Mouse (Mus musculus) forebrain, postnatal 0 days (tissue): ENCODE measurements around the gene Nhp2. TPM values are rescaled to one million over a fixed set of nuclear protein-coding genes. Genes with fewer than 3 reads are reported as not detected.

Experiments used
- ATAC-seq: fragments of 200-750 bp; cut with Nextera tagmentation; 2 replicates; pipeline ENCODE4 v1.8.0; 2017; ENCODE audit warnings: mild to moderate bottlenecking, moderate library complexity
- DNase-seq: peaks from one replicate; pipeline ENCODE4 v3.0.0-alpha.2; 2015
- H3K27ac ChIP-seq: fragments of 300-500 bp; sonication (generic); 2 replicates; pipeline ENCODE4 v1.5.1; 2014; ENCODE audit warnings: low read depth, mild to moderate bottlenecking, antibody characterized with exemption, low read length, moderate library complexity, mixed read lengths
- H3K27me3 ChIP-seq: fragments of 300-500 bp; sonication (generic); 2 replicates; pipeline ENCODE4 v1.6.1; 2014; ENCODE audit warnings: mild to moderate bottlenecking, low read length, mixed read lengths; ENCODE audit not compliant: insufficient read depth
- H3K36me3 ChIP-seq: fragments of 300-500 bp; sonication (generic); 2 replicates; pipeline ENCODE4 v1.6.1; 2014; ENCODE audit warnings: mild to moderate bottlenecking, moderate library complexity; ENCODE audit not compliant: insufficient read depth
- H3K4me1 ChIP-seq: fragments of 300-500 bp; sonication (generic); 2 replicates; pipeline ENCODE4 v1.6.1; 2014; ENCODE audit warnings: antibody characterized with exemption; ENCODE audit not compliant: insufficient read depth
- H3K4me2 ChIP-seq: fragments of 300-500 bp; sonication (generic); 2 replicates; pipeline ENCODE4 v1.6.1; 2014; ENCODE audit warnings: low read depth, mild to moderate bottlenecking, moderate library complexity
- H3K4me3 ChIP-seq: fragments of 300-500 bp; sonication (generic); 2 replicates; pipeline ENCODE4 v1.5.1; 2014; ENCODE audit warnings: low read depth, low read length, mixed read lengths
- H3K9ac ChIP-seq: fragments of 300-500 bp; sonication (generic); 2 replicates; pipeline ENCODE4 v1.6.1; 2014; ENCODE audit warnings: mild to moderate bottlenecking
- H3K9me3 ChIP-seq: fragments of 300-500 bp; sonication (generic); 2 replicates; pipeline ENCODE4 v1.6.1; 2016; ENCODE audit warnings: low read length
- CTCF ChIP-seq: sonication (generic); IDR thresholded peaks from 2 replicates; pipeline ENCODE4 v1.5.1; 2016; ENCODE audit warnings: antibody characterized with exemption, control low read depth, low read depth
- WGBS: fragments of 180-500 bp; shearing (Covaris S2); extraction: QIAGEN DNeasy Blood & Tissue Kit; methylation state at CpG from one replicate; pipeline ENCODE4 v1.1.7; 2014; 5-methylcytosine and 5-hydroxymethylcytosine counted together
- polyA plus RNA-seq: library from polyadenylated mRNA; unstranded; fragments of >200 nt; fragmentation: Nextera tagmentation; extraction: Ambion mirVana; gene quantifications from 2 replicates; pipeline ENCODE4 v1.2.1, GENCODE M21; 2015
- total RNA-seq: library from RNA; depleted of rRNA; stranded (reverse); fragments of >200 nt; gene quantifications from 2 replicates; pipeline ENCODE4 v1.2.3, GENCODE M21; 2014

The Nhp2 gene
- total and polyA plus RNA-seq, 2 experiments from 2014 or later = 66.5 to 118 TPM

DNA sequence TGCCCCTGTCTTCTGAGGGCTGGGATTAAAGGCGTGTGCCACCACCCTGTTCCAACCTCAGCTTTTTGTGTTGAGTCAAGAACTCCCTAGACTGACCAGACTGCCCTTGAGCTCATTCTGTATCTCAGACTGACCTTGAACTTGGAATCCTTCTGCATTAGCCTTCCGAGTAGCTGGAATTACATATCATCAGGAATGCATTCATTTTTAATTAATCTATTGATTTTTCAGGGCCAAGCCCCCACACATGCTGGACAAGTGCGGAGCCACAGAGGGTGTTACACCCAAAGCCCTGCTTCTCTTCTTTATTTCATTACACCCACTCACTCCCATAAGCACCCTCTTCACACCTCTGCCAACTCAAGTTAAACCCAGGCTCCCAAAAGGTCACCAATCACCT lies 14.2 kb downstream of the Nhp2 start:
- no peak for TF ChIP-seq CTCF
- Histone ChIP-seq H3K4me1 (peaks cover 8% of the 10 kb centered on the region; the same call in 1 of the 2 replicates), H3K9me3 (no peaks in the 10 kb centered on the region), H3K4me2 (no peak overlapping the region), H3K9ac (no peak overlapping the region), H3K27me3 (no peaks in the 10 kb centered on the region), H3K36me3 (peaks cover 8% of the 10 kb centered on the region), H3K27ac (no peak overlapping the region), H3K4me3 (no peak overlapping the region)
- WGBS = 89% methylated on average over 3 of the region's 3 CpGs
- no peak for DNase-seq
- no peak for ATAC-seq

DNA sequence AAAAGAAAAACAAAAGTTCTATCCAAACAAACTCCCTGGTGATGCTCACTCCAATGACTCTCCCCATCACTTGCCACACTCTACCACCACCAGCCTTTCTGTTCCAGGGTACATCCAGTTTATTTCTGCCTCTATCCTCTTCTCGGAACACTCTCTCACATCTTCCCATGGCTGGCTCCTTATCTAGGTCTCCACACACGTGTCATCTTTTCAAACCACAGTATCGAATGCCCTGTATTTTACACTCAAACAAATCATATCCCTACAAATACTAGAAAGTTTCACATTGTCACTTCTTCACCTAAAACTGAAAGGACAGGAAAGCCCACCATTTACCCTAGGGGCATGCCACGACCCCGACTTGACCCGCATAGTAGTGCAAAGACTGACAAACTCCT lies 15.6 kb downstream of the Nhp2 start:
- H3K27me3 ChIP-seq = no peaks in the 10 kb centered on the region
- peak overlapping the region; percentile 80 for H3K27ac ChIP-seq
- ATAC-seq (no peak), DNase-seq (no peak)
- H3K4me2 ChIP-seq = peak overlapping the region; percentile 54
- TF ChIP-seq CTCF = no peak
- peak overlapping the region; percentile 56 for H3K9ac ChIP-seq
- WGBS = 15% methylated on average over 6 of the region's 6 CpGs
- peak overlapping the region; percentile 53 for H3K4me3 ChIP-seq
- H3K9me3 ChIP-seq = no peaks in the 10 kb centered on the region
- H3K4me1 ChIP-seq = peaks cover 8% of the 10 kb centered on the region; the same call in 1 of the 2 replicates
- no peaks in the 10 kb centered on the region for H3K36me3 ChIP-seq

DNA sequence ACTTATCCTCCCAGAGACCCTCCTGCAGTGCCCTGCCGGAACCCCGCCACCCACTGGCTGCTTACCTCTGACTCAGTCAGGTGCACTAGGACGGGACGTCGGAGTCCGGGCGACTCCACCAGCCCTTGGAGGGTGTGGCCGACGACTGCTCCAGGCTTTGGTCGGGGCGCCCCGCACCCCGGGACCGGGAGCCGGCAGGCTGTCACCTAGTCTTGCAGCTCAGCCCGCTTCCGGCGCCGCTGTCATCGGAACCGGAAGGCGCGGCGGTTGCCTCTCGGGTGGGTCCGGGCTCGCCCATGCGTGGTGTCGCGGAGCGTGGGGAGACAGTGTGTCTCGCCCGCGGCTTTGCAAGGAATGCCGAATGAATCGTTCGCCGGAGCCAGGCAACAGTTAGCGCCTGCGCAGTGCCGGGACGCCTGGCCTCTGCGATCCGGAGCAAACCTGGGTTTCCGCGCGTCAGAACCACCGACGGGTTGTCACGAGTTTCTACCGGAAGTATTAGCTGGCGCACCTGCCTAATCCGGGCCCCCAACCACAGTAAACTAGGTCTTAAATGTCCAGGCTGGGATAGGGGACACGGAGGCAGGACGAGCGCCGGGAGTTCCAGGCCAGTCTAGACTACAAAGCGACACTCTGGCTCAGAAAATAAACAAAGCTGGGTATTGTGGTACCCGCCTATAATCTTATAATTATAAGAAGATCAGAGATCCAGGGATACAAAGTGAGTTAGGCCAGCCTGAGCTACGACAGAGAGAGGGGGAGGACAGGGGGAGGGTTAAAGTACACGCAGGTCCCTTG lies 16.2 kb downstream of the Nhp2 start, which contains the start of gene Rmnd5b:
Gene Rmnd5b (minus strand): TSS at position 372 of the 798 bp plus-strand sequence.
- peak within 1 kb of the TSS; percentile 53 for H3K4me3 ChIP-seq
- no peaks in the 10 kb centered on the region for H3K27me3 ChIP-seq
- peaks cover 8% of the 10 kb centered on the region; the same call in 1 of the 2 replicates for H3K4me1 ChIP-seq
- H3K9me3 ChIP-seq = no peaks in the 10 kb centered on the region
- H3K9ac ChIP-seq = peak within 1 kb of the TSS; percentile 56
- DNase-seq (peak; percentile 97), ATAC-seq (peak; percentile 97)
- peak; percentile 41 for TF ChIP-seq CTCF
- no peaks in the 10 kb centered on the region for H3K36me3 ChIP-seq
- WGBS = under 1% methylated on average over 61 of the region's 61 CpGs
- H3K27ac ChIP-seq = peak within 1 kb of the TSS; percentile 80
- H3K4me2 ChIP-seq = peak within 1 kb of the TSS; percentile 54

DNA sequence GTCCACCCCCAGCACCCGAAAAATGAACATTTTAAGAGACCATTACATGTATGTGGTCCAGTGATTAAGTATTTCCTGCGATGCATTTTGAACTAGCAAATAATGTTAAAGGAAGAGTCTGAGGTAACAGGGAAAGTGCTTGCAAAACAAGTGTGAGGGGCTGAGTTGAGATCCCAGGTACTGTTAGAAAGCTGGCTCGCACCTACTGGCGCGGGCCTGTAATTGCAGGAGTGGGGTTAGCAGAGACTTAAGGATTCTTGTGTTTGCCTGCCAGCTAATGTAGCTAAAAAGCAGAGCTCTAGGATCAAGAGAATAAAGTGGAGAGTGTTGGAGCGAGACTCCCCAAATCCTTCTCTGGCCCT lies 16.8 kb downstream of the Nhp2 start:
- peak overlapping the region; percentile 56 for H3K9ac ChIP-seq
- WGBS = 4% methylated on average over 6 of the region's 6 CpGs
- DNase-seq = peak; percentile 81
- H3K27ac ChIP-seq = peak overlapping the region; percentile 80
- peak; percentile 73 for TF ChIP-seq CTCF
- peak overlapping the region; percentile 53 for H3K4me3 ChIP-seq
- peak; percentile 50 for ATAC-seq
- no peaks in the 10 kb centered on the region for H3K9me3 ChIP-seq
- no peaks in the 10 kb centered on the region for H3K27me3 ChIP-seq
- H3K36me3 ChIP-seq = no peaks in the 10 kb centered on the region
- H3K4me1 ChIP-seq = peaks cover 8% of the 10 kb centered on the region; the same call in 1 of the 2 replicates
- H3K4me2 ChIP-seq = peak overlapping the region; percentile 54

DNA sequence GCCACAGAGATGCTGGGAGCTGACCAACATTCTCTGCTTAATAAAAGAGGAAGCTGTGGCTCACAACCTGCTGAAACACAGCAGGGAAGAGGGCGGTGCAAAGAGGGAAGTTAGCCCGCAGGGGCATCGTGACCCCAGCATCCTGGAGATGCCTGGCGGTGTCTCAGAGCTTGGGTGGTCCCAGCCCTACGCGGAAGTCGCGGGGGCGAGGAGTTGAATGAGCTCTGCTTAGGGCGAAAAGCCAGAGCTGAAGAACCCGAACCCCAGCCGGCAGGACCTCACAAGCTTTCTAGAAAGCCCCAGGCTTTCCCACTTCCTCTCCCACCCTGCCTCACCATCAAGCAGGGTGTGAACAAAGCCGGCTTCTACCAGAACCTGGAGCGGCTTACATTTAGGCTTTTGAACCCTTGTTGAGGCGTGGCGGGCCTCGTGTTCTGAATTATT lies 18.5 kb downstream of the Nhp2 start:
- DNase-seq (no peak), ATAC-seq (no peak)
- 0 out of 2 replicates have a peak overlapping the region, but pooled peaks have one; percentile 2 for H3K4me2 ChIP-seq
- H3K36me3 ChIP-seq = no peaks in the 10 kb centered on the region
- 4% methylated on average over 17 of the region's 17 CpGs for WGBS
- H3K9ac ChIP-seq = no peak overlapping the region
- no peak overlapping the region for H3K27ac ChIP-seq
- H3K9me3 ChIP-seq = no peaks in the 10 kb centered on the region
- H3K27me3 ChIP-seq = no peaks in the 10 kb centered on the region
- H3K4me3 ChIP-seq = no peak overlapping the region
- peaks cover 8% of the 10 kb centered on the region; the same call in 1 of the 2 replicates for H3K4me1 ChIP-seq
- no peak for TF ChIP-seq CTCF

DNA sequence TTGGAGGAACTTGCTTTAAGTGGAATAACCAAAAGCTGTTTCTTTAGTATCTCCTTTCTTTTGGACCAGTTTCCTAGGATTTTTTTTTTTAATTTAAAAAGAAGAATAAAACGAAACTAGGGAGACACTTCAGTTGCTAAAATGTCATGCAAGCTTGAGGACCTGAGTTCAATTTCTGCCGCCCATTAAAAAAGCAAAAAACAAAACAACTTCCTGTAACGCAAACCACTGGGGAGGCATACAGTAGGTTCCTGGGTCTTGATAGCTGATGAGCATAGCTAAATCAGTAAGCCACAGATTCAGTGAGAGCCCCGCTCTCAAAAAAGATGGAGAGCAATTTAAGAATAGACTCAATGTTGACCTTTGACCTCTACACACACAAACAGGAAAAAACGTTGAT lies 19.0 kb downstream of the Nhp2 start:
- Histone ChIP-seq H3K27me3 (no peaks in the 10 kb centered on the region), H3K36me3 (no peaks in the 10 kb centered on the region), H3K9ac (no peak overlapping the region), H3K4me3 (no peak overlapping the region), H3K9me3 (no peaks in the 10 kb centered on the region), H3K4me2 (no peak overlapping the region), H3K27ac (no peak overlapping the region), H3K4me1 (peaks cover 8% of the 10 kb centered on the region; the same call in 1 of the 2 replicates)
- 77% methylated on average over 5 of the region's 5 CpGs for WGBS
- no peak for TF ChIP-seq CTCF
- no peak for ATAC-seq
- no peak for DNase-seq

DNA sequence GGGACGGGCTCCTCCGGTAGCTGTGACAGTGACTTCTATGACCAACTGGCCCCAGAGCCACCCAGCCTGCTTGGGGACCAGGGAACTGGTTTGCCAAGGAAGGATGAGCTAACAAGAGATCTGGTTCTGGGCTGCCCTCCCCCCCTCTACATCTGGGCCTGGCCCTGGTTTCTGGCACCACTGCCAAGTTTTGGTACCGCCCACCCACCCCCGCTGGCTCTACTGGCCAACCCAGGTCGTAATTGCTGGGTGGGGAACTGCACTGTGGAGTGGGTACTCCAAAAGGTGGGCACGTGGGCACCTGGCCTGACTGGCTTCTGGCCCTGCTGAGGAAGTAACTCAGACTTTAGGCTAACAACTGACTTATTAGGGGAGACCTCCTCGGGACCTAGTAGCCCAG lies 21.2 kb downstream of the Nhp2 start:
- TF ChIP-seq CTCF = no peak
- H3K27me3 ChIP-seq = no peaks in the 10 kb centered on the region
- H3K4me1 ChIP-seq = no peaks in the 10 kb centered on the region
- DNase-seq = no peak
- H3K27ac ChIP-seq = no peak overlapping the region
- H3K9ac ChIP-seq = no peak overlapping the region
- ATAC-seq = no peak
- H3K36me3 ChIP-seq = peaks cover 8% of the 10 kb centered on the region; the same call in 1 of the 2 replicates
- no peaks in the 10 kb centered on the region for H3K9me3 ChIP-seq
- 74% methylated on average over 7 of the region's 7 CpGs for WGBS
- no peak overlapping the region for H3K4me3 ChIP-seq
- H3K4me2 ChIP-seq = no peak overlapping the region
